Mouse (Mus musculus): ENCODE measurements at regions not wholly inside any gene's neighbourhood (a gene's known extent, or its start where the extent isn't known, plus 50 kb on each side); places are given as distances from the start of the nearest gene placed in this dataset.

GRCm38 (mm10) chr3:62801044-62801443 lies 196.1 kb upstream of the Gpr149 start:
- Histone ChIP-seq H3K27me3 (replicated peaks; ENCODE audit: low read depth, poor library complexity, severe bottlenecking) (no peaks in the 10 kb centered on the region), H3K4me1 (no peaks in the 10 kb centered on the region), H3K27ac (replicated peaks) (no peak overlapping the region), H3K4me3 (no peak overlapping the region), H3K36me3 (replicated peaks) (no peaks in the 10 kb centered on the region), H3K9me3 (no peaks in the 10 kb centered on the region)
- DNase-seq (ENCODE audit: low spot score): peak; percentile 45
- 41% methylated on average over 2 of the region's 2 CpGs for WGBS

GRCm38 (mm10) chr3:62786233-62786632 lies 181.3 kb upstream of the Gpr149 start:
- WGBS: 44% methylated on average over 2 of the region's 2 CpGs
- Histone ChIP-seq H3K27ac (replicated peaks) (no peak overlapping the region), H3K27me3 (replicated peaks; ENCODE audit: low read depth, poor library complexity, severe bottlenecking) (no peaks in the 10 kb centered on the region), H3K36me3 (replicated peaks) (no peaks in the 10 kb centered on the region), H3K9me3 (no peaks in the 10 kb centered on the region), H3K4me1 (no peaks in the 10 kb centered on the region), H3K4me3 (no peak overlapping the region)
- no peak for DNase-seq (ENCODE audit: low spot score)
